Mouse (Mus musculus): ENCODE results near the gene Gzme. TPM values are rescaled to one million over a fixed set of nuclear protein-coding genes. Genes with fewer than 3 reads are reported as not detected.
"Not testable (repeated sequence)": the region's sequence is repeated elsewhere in the genome, so short reads cannot be mapped to it uniquely, and the experiment has no call there.

Gzme gene
- not detected in 2 replicates for polyA plus RNA-seq (2016; fragmentation: Nextera tagmentation; extraction: Ambion mirVana)

DNA sequence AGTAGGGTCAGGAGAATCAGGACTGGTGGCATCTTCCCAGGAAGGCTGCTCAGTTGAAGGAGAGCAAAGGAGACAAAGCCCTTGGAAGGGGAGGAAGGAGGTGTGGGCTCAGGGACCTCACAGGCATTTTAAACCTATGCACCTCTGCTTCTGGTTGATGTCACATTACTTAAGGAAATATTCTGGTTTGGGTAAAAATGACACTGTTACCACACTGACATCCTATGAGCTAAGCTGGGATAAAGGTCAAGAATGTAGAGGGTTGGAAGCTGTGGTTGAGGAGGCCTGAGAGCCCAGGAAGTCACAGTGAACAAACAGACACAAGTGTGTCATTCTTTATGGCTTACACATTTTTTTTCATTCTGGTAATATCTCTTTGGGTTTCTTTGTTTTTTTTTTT, at the start of gene Gzme:
Gene Gzme, minus strand, starts transcription at position 101 of the 400 bp plus-strand sequence.
- H3K4me1 ChIP-seq = peaks cover 6% of the 10 kb centered on the region
- no peak within 1 kb of the TSS for H3K27ac ChIP-seq
- DNase-seq (ENCODE audit: extremely low spot score, low spot score) = no peak
- H3K36me3 ChIP-seq (replicated peaks) = no peaks in the 10 kb centered on the region
- H3K27me3 ChIP-seq (ENCODE audit: poor library complexity, severe bottlenecking) = no peaks in the 10 kb centered on the region
- H3K4me3 ChIP-seq = no peak within 1 kb of the TSS
- H3K9me3 ChIP-seq = no peaks in the 10 kb centered on the region

DNA sequence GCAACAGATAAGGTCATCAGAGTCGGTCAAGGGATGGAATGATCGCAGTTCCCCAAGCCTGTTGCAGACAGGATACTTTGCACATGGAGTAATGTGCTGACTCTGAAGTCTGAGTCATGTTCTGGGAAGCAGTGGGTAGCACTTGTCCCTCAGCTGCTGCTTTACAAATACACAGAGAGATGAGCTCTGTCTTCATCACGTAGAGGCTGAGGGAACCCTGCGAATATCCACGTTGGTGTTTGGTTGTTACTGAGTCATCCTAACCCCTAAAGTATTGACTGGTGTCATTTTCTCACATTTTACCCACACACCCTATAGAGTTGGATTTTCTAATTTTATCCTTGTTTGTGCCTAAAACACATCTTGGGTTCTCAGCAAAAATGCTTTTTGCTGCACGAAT, 47.6 kb upstream of the Gzme start:
- no peak overlapping the region for H3K27ac ChIP-seq
- no peaks in the 10 kb centered on the region for H3K27me3 ChIP-seq (ENCODE audit: poor library complexity, severe bottlenecking)
- H3K4me1 ChIP-seq = peaks cover 7% of the 10 kb centered on the region
- H3K9me3 ChIP-seq = no peaks in the 10 kb centered on the region
- H3K4me3 ChIP-seq = no peak overlapping the region
- DNase-seq (ENCODE audit: extremely low spot score, low spot score) = no peak
- H3K36me3 ChIP-seq (replicated peaks) = no peaks in the 10 kb centered on the region
- 88% methylated on average over 6 of the region's 6 CpGs for WGBS

DNA sequence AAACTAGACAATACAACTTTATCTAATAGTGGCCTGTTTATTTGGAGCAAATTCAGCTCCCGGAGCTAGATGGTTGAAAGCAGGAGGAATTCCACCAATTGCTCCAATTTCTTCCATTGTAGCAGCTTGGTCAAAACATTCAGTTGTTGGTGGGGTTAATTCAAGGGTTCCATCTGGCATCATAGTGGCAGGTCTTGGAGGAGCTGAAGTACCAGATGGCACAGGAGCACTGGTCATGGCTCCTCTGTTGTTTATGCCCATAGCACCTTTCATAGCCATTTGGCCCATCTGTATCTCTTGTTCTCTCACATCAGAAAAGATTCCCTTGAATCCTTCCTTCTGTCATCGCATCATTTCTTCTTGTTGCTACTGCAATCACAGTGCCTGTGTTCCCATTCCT, 41.7 kb upstream of the Gzme start:
- WGBS = 93% methylated on average over 2 of the region's 2 CpGs
- DNase-seq (ENCODE audit: extremely low spot score, low spot score) = no peak
- Histone ChIP-seq H3K27ac (no peak overlapping the region), H3K4me1 (peaks cover 4% of the 10 kb centered on the region), H3K27me3 (ENCODE audit: poor library complexity, severe bottlenecking) (no peaks in the 10 kb centered on the region), H3K36me3 (replicated peaks) (no peaks in the 10 kb centered on the region), H3K9me3 (no peaks in the 10 kb centered on the region), H3K4me3 (no peak overlapping the region)

DNA sequence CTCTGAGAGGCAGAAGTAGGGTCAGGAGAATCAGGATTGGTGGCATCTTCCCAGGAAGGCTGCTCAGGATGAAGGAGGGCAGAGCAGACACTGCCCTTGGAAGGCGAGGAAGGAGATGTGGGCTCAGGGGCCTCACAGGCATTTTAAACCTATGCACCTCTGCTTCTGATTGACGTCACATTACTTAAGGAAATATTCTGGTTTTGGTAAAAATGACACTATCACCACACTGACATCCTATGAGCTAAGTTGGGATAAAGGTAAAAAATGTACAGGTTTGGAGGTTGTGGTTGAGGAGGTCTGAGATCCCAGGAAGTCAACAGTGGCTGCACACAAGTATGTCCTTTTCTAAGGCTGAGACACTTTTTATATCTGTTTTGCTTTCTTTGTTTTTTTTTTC, 39.1 kb upstream of the Gzme start, which contains the start of gene Gzmg:
Gene Gzmg, minus strand, starts transcription at position 101 of the 400 bp plus-strand sequence.
- 81% methylated on average over 2 of the region's 2 CpGs for WGBS

DNA sequence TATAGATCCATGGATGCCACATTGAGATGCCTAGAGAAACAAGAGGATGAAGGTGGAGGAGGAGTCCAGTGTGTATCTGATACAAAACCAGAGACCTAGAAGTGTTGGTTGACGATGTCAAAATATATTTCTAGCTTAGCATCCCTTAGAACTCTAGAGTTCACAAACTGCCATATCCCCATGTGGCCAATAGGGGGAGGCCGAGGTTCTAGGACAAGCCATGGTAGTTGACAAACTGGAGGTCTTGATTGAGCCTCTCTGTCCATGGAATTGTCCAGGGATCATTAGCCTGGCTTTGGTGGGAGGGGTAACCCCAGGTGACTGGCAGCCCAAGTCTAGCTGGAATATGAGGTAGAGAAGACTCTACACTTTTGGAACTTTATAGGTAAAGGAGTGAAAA, 34.9 kb upstream of the Gzme start:
- 68% methylated on average over 2 of the region's 2 CpGs for WGBS
- no peak for DNase-seq (ENCODE audit: extremely low spot score, low spot score)

More for the DNA sequence above, 39.1 kb upstream of the Gzme start, which contains the start of gene Gzmg:
- H3K27ac ChIP-seq; H3K36me3 ChIP-seq (replicated peaks); H3K27me3 ChIP-seq (ENCODE audit: poor library complexity, severe bottlenecking); H3K4me3 ChIP-seq; H3K4me1 ChIP-seq; H3K9me3 ChIP-seq; DNase-seq (ENCODE audit: extremely low spot score, low spot score): not testable (repeated sequence)

DNA sequence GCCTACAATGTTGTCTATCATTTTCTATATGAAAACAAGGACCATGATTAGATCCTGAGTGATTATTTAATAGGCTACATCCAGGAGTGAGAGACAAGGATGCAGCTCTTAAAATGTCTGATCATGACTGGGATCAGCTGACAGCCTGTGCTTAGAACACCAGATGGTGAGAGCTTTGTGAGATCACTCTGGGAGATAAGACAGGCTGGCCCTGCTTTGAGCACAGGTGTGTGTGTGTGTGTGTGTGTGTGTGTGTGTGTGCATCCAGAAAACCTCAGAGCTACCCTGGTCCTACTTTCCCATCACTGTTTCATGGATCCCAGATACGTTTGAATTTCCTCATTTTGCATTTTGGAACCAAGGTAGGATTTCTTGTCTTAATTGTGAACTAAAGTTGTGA, 13.2 kb upstream of the Gzme start:
- WGBS = 81% methylated on average over 1 of the region's 1 CpGs
- H3K36me3 ChIP-seq (replicated peaks); H3K27me3 ChIP-seq (ENCODE audit: poor library complexity, severe bottlenecking); H3K27ac ChIP-seq; H3K9me3 ChIP-seq; H3K4me3 ChIP-seq; H3K4me1 ChIP-seq; DNase-seq (ENCODE audit: extremely low spot score, low spot score): not testable (repeated sequence)

More for the DNA sequence above, 34.9 kb upstream of the Gzme start:
- no peak overlapping the region for H3K27ac ChIP-seq
- no peaks in the 10 kb centered on the region for H3K27me3 ChIP-seq (ENCODE audit: poor library complexity, severe bottlenecking)
- H3K9me3 ChIP-seq = no peaks in the 10 kb centered on the region
- no peaks in the 10 kb centered on the region for H3K36me3 ChIP-seq (replicated peaks)
- H3K4me1 ChIP-seq = no peaks in the 10 kb centered on the region
- no peak overlapping the region for H3K4me3 ChIP-seq

DNA sequence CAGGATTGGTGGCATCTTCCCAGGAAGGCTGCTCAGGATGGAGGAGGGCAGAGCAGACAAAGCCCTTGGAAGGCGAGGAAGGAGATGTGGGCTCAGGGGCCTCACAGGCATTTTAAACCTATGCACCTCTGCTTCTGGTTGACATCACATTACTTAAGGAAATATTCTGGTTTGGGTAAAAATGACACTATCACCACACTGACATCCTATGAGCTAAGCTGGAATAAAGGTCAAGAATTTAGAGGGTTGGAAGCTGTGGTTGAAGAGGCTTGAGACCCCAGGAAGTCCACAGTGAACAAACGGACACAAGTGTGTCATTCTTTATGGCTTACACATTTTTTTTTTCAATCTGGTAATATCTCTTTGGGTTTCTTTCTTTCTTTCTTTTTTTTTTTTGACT, 12.1 kb upstream of the Gzme start, which contains the start of gene Gzmd:
Gene Gzmd, minus strand, starts transcription at position 101 of the 400 bp plus-strand sequence.
- H3K27me3 ChIP-seq (ENCODE audit: poor library complexity, severe bottlenecking); H3K9me3 ChIP-seq; H3K36me3 ChIP-seq (replicated peaks); H3K27ac ChIP-seq; DNase-seq (ENCODE audit: extremely low spot score, low spot score); H3K4me3 ChIP-seq; H3K4me1 ChIP-seq: not testable (repeated sequence)
- WGBS = 78% methylated on average over 2 of the region's 2 CpGs

DNA sequence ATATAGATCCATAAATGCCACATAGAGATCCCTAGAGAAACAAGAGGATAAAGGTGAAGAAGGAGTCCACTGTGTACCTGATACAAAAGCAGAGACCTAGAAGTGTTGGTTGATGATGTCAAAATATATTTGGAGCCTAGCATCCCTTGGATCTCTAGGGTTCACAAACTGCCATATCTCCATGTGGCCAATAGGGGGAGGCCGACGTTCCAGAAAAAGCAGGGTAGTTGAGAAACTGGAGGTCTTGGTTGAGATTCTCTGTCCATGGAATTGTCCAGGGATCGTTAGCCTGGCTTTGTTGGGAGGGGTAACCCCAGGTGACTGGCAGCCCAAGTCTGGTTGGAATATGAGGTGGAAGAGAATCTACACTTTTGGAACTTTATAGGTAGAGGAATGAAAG, 7.9 kb upstream of the Gzme start:
- no peaks in the 10 kb centered on the region for H3K27me3 ChIP-seq (ENCODE audit: poor library complexity, severe bottlenecking)
- no peaks in the 10 kb centered on the region for H3K4me1 ChIP-seq
- no peak overlapping the region for H3K27ac ChIP-seq
- H3K9me3 ChIP-seq = no peaks in the 10 kb centered on the region
- H3K36me3 ChIP-seq (replicated peaks) = no peaks in the 10 kb centered on the region
- 47% methylated on average over 3 of the region's 3 CpGs for WGBS
- no peak for DNase-seq (ENCODE audit: extremely low spot score, low spot score)
- no peak overlapping the region for H3K4me3 ChIP-seq

DNA sequence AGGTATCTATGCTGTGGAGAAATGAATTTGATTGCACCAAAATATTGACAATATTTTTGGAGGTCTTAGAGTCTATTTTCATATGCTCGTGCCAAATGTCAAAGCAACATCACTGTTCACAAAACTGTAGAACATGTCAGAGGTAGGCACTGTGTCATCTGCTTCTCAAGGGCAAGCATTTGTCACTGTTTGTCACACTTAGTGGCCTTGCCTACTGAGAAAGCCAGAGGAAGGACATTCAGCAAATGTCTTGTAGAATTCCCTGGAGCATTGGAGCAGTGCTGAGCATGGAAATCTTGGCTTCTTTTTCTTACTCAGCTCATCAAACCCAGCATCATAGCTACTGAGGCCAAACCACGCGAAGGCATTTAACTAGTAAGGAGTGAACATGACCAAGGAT, 3.1 kb upstream of the Gzme start:
- H3K27me3 ChIP-seq (ENCODE audit: poor library complexity, severe bottlenecking) = no peaks in the 10 kb centered on the region
- H3K4me3 ChIP-seq = no peak overlapping the region
- H3K36me3 ChIP-seq (replicated peaks) = no peaks in the 10 kb centered on the region
- H3K27ac ChIP-seq = no peak overlapping the region
- no peaks in the 10 kb centered on the region for H3K4me1 ChIP-seq
- WGBS = 86% methylated on average over 3 of the region's 3 CpGs
- no peak for DNase-seq (ENCODE audit: extremely low spot score, low spot score)
- H3K9me3 ChIP-seq = no peaks in the 10 kb centered on the region

DNA sequence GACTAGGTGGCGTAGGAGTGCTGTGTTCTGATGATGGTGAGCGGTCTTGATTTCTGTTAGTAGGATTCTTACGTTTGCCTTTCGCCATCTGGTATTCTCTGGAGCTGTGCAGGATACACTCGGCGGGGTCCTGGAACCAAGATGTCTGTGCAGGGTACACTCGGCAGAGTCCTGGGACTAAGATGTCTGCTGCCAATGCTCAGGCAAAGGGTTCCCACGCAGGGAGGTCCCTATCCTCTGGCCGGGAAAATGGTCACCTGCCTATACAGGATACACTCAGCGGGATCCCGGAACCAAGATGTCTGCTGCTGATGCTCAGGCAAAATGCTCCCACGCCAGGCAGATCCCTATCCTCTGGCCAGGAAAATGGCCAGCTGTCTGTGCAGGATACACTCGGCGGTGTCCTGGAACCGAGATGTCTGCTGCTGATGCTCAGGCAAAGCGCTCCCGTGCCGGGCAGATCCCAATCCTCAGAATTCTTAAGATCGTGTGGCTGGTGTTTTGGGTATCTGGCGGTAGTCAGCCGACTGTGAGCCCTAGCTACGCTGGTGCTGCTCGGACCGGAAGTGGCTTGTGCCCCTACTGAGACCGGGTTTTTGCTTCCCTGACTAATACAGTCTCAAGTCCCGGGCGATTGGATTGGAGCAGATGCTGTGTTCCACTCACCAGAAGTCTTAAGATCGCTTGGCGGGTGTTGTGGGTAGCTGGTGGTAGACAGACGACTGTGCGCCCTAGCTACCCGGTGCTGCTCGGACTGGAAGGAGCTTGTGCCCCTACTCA, 4.7 kb downstream of the Gzme start:
- WGBS = 91% methylated on average over 33 of the region's 33 CpGs
- H3K9me3 ChIP-seq; H3K27ac ChIP-seq; H3K4me1 ChIP-seq; DNase-seq (ENCODE audit: extremely low spot score, low spot score); H3K27me3 ChIP-seq (ENCODE audit: poor library complexity, severe bottlenecking); H3K4me3 ChIP-seq; H3K36me3 ChIP-seq (replicated peaks): not testable (repeated sequence)

DNA sequence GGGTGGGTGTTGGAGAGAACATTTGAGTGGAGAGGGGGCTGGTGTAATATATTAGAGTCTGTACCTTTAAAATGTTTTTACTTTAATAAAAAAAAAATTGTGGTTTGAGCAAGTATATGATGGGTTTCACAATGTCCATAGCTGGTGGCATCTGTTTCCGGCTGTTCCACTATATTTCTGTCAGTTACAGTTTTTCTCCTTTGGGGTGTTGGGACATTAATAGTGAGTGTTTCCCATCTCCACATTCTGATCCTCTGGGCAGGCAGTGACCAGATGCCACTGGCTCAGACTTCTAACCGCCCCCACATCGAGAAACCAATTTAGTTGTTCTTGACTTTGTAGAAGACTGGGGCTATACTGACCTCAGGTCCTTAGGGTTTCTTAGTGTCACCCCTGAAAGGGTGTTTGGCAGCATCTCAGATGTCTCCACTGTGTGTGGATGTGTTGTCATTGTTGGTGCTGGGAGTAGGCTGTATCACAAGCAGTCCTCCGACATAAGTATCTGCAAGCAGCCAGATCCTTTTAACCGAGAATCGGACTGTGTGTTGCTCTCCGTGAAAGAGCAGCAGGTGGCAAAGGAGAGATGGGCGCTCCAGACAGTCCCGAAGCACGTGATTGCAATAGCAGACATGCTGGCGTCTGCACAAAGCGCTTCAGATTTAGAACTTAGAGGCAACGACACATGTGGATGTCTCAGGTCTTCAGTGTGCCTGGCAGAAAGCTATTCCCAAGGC, 14.8 kb downstream of the Gzme start:
- no peak overlapping the region for H3K27ac ChIP-seq
- H3K9me3 ChIP-seq = no peaks in the 10 kb centered on the region
- no peaks in the 10 kb centered on the region for H3K36me3 ChIP-seq (replicated peaks)
- 85% methylated on average over 13 of the region's 13 CpGs for WGBS
- no peak overlapping the region for H3K4me3 ChIP-seq
- no peak for DNase-seq (ENCODE audit: extremely low spot score, low spot score)
- no peaks in the 10 kb centered on the region for H3K27me3 ChIP-seq (ENCODE audit: poor library complexity, severe bottlenecking)
- H3K4me1 ChIP-seq = no peaks in the 10 kb centered on the region

DNA sequence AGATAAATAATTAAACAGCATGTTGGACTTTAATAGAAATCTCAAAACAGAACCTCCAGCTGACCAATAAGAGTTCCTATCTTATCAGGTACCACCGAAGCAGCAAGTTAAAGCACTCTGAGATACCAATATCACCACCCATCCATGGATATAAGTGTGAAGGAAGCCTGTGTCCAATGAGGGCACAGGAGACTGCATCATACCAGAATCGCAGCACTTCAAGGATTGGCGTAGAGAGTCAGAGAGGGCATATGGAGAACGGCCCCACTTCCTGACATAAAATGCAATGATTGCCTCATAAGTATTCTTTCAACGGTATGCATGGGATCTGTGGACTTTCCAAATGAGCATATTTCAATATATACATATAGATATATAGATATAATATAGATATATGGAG, 15.4 kb downstream of the Gzme start:
- Histone ChIP-seq H3K4me3 (no peak overlapping the region), H3K4me1 (no peaks in the 10 kb centered on the region), H3K27me3 (ENCODE audit: poor library complexity, severe bottlenecking) (no peaks in the 10 kb centered on the region), H3K27ac (no peak overlapping the region), H3K36me3 (replicated peaks) (no peaks in the 10 kb centered on the region), H3K9me3 (no peaks in the 10 kb centered on the region)
- WGBS = 94% methylated on average over 5 of the region's 5 CpGs
- no peak for DNase-seq (ENCODE audit: extremely low spot score, low spot score)

DNA sequence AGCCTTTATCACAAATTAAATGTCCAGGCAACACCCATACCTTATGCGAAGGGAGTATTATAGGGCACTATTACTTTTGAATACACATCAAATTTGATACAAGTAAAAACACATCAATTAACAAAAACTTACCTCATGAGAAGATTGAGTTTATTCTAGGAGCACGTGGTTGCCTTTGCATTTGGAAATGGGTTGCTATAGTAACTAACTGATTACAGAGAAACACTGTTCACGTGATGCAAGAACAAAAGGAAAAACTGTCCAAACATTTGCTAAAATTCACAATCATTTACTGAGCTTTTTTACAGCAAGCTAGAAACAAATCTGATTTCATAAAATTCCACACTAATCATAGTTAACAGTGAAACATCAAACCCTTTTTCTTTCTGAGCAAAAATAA, 17.0 kb downstream of the Gzme start:
- no peaks in the 10 kb centered on the region for H3K27me3 ChIP-seq (ENCODE audit: poor library complexity, severe bottlenecking)
- DNase-seq (ENCODE audit: extremely low spot score, low spot score) = no peak
- no peak overlapping the region for H3K27ac ChIP-seq
- H3K9me3 ChIP-seq = no peaks in the 10 kb centered on the region
- H3K4me3 ChIP-seq = no peak overlapping the region
- WGBS = 78% methylated on average over 3 of the region's 3 CpGs
- H3K4me1 ChIP-seq = no peaks in the 10 kb centered on the region
- no peaks in the 10 kb centered on the region for H3K36me3 ChIP-seq (replicated peaks)

Measured in forebrain, embryonic 10.5 days (tissue).